Mouse (Mus musculus) hindbrain, embryonic 13.5 days (tissue): Measurements from ENCODE around the gene Ash1l. TPM values are rescaled to one million over a fixed set of nuclear protein-coding genes. Genes with fewer than 3 reads are reported as not detected.
"Not testable (repeated sequence)": the region's sequence is repeated elsewhere in the genome, so short reads cannot be mapped to it uniquely, and the experiment has no call there.

Experiments
- ATAC-seq: fragments of 200-750 bp; cut with Nextera tagmentation; 2 replicates; pipeline ENCODE4 v1.8.0; 2017; ENCODE audit warnings: moderate TSS enrichment; ENCODE audit not compliant: low FRiP score
- H3K27ac ChIP-seq: fragments of 300-500 bp; sonication (generic); 2 replicates; pipeline ENCODE4 v1.5.1; 2015; ENCODE audit warnings: inconsistent platforms, mild to moderate bottlenecking, moderate library complexity
- H3K27me3 ChIP-seq: fragments of 300-500 bp; sonication (generic); 2 replicates; pipeline ENCODE4 v1.6.1; 2015; ENCODE audit warnings: mild to moderate bottlenecking, inconsistent platforms
- H3K36me3 ChIP-seq: fragments of 300-500 bp; sonication (generic); 2 replicates; pipeline ENCODE4 v1.6.1; 2015; ENCODE audit warnings: mild to moderate bottlenecking, inconsistent platforms
- H3K4me1 ChIP-seq: fragments of 300-500 bp; sonication (generic); replicated peaks from 2 replicates; pipeline ENCODE4 v1.6.1; 2015; ENCODE audit warnings: inconsistent platforms
- H3K4me2 ChIP-seq: fragments of 300-500 bp; sonication (generic); 2 replicates; pipeline ENCODE4 v1.6.1; 2015; ENCODE audit warnings: inconsistent platforms, mild to moderate bottlenecking, moderate library complexity
- H3K4me3 ChIP-seq: fragments of 300-500 bp; sonication (generic); 2 replicates; pipeline ENCODE4 v1.5.1; 2015; ENCODE audit warnings: mild to moderate bottlenecking, inconsistent platforms
- H3K9ac ChIP-seq: fragments of 300-500 bp; sonication (generic); 2 replicates; pipeline ENCODE4 v1.6.1; 2015; ENCODE audit warnings: mild to moderate bottlenecking, inconsistent platforms
- H3K9me3 ChIP-seq: fragments of 300-500 bp; sonication (generic); 2 replicates; pipeline ENCODE4 v1.6.1; 2016; ENCODE audit warnings: inconsistent platforms
- WGBS: fragments of 180-500 bp; shearing (Covaris S2); methylation state at CpG from one replicate; pipeline ENCODE4 v1.1.7; 2015; 5-methylcytosine and 5-hydroxymethylcytosine counted together
- polyA plus RNA-seq: library from polyadenylated mRNA; unstranded; fragments of >200 nt; fragmentation: Nextera tagmentation; extraction: Ambion mirVana; gene quantifications from 2 replicates; pipeline ENCODE4 v1.2.1, GENCODE M21; 2015

Gene Ash1l
- polyA plus RNA-seq, 1 experiment from 2014 or later: 21.5 TPM

- Histone ChIP-seq H3K27ac (no peak overlapping the region), H3K36me3 (peaks cover 41% of the 10 kb centered on the region), H3K4me2 (no peak overlapping the region), H3K4me1 (peaks cover 7% of the 10 kb centered on the region), H3K9me3 (no peaks in the 10 kb centered on the region), H3K4me3 (no peak overlapping the region), H3K9ac (no peak overlapping the region), H3K27me3 (no peaks in the 10 kb centered on the region)
- WGBS: 79% methylated on average over 8 of the region's 8 CpGs
- ATAC-seq: no peak
Observed at GRCm38 (mm10) chr3:88981206-88982010, 31.0 kb downstream of the Ash1l start.

DNA sequence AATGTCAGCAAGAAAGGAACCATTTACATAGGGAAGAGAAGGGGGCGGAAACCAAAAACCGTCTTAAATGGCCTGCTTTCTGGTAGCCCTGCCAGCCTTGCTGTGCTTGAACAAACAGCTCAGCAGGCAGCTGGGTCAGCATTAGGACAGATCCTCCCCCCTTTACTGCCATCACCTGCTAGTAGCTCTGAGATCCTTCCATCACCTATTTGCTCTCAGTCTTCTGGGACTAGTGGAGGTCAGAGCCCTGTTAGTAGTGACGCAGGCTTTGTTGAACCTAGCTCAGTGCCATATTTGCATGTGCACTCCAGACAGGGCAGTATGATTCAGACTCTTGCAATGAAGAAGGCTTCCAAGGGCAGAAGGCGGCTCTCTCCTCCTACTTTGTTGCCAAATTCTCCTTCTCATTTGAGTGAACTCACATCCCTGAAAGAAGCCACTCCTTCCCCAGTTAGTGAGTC lies 33.5 kb downstream of the Ash1l start:
- H3K36me3 ChIP-seq: peaks cover 41% of the 10 kb centered on the region
- H3K4me2 ChIP-seq: no peak overlapping the region
- H3K4me1 ChIP-seq: peaks cover 7% of the 10 kb centered on the region
- no peak overlapping the region for H3K4me3 ChIP-seq
- H3K9me3 ChIP-seq: no peaks in the 10 kb centered on the region
- no peak overlapping the region for H3K27ac ChIP-seq
- no peak for ATAC-seq
- H3K9ac ChIP-seq: no peak overlapping the region
- 30% methylated on average over 4 of the region's 4 CpGs for WGBS
- no peaks in the 10 kb centered on the region for H3K27me3 ChIP-seq

- 98% methylated on average over 2 of the region's 2 CpGs for WGBS
Observed at GRCm38 (mm10) chr3:88992793-88993192, 42.4 kb downstream of the Ash1l start.

GRCm38 (mm10) chr3:89001536-89001935 lies 51.1 kb downstream of the Ash1l start:
- Histone ChIP-seq H3K4me2 (no peak overlapping the region), H3K27me3 (no peaks in the 10 kb centered on the region), H3K9me3 (no peaks in the 10 kb centered on the region), H3K9ac (no peak overlapping the region), H3K36me3 (peaks cover 47% of the 10 kb centered on the region), H3K27ac (no peak overlapping the region), H3K4me1 (no peaks in the 10 kb centered on the region), H3K4me3 (no peak overlapping the region)
- 97% methylated on average over 7 of the region's 7 CpGs for WGBS
- no peak for ATAC-seq

More at GRCm38 (mm10) chr3:88992793-88993192, 42.4 kb downstream of the Ash1l start:
- H3K27ac ChIP-seq: no peak overlapping the region
- no peak overlapping the region for H3K4me2 ChIP-seq
- H3K27me3 ChIP-seq: no peaks in the 10 kb centered on the region
- no peak overlapping the region for H3K4me3 ChIP-seq
- no peaks in the 10 kb centered on the region for H3K4me1 ChIP-seq
- no peak overlapping the region for H3K9ac ChIP-seq
- no peaks in the 10 kb centered on the region; the same call in 1 of the 2 replicates for H3K36me3 ChIP-seq
- ATAC-seq: no peak
- no peaks in the 10 kb centered on the region for H3K9me3 ChIP-seq

GRCm38 (mm10) chr3:89030896-89031295 lies 80.5 kb downstream of the Ash1l start:
- H3K9ac ChIP-seq, H3K9me3 ChIP-seq, H3K27me3 ChIP-seq, H3K4me2 ChIP-seq, H3K27ac ChIP-seq, H3K4me3 ChIP-seq, ATAC-seq, H3K4me1 ChIP-seq: not testable (repeated sequence)
- peaks cover 73% of the 10 kb centered on the region for H3K36me3 ChIP-seq
- WGBS: 94% methylated on average over 5 of the region's 5 CpGs

- Histone ChIP-seq H3K27ac (no peak overlapping the region), H3K9me3 (no peaks in the 10 kb centered on the region), H3K4me1 (no peaks in the 10 kb centered on the region), H3K27me3 (no peaks in the 10 kb centered on the region), H3K4me2 (no peak overlapping the region), H3K9ac (no peak overlapping the region), H3K4me3 (no peak overlapping the region), H3K36me3 (peaks cover 74% of the 10 kb centered on the region)
- no peak for ATAC-seq
- WGBS: 84% methylated on average over 4 of the region's 4 CpGs
Observed at GRCm38 (mm10) chr3:89043359-89043758, 92.9 kb downstream of the Ash1l start.

GRCm38 (mm10) chr3:89058361-89058760 lies 107.9 kb downstream of the Ash1l start:
- Histone ChIP-seq H3K9ac (no peak overlapping the region), H3K27ac (no peak overlapping the region), H3K27me3 (no peaks in the 10 kb centered on the region), H3K36me3 (peaks cover 79% of the 10 kb centered on the region), H3K9me3 (no peaks in the 10 kb centered on the region), H3K4me1 (no peaks in the 10 kb centered on the region), H3K4me2 (no peak overlapping the region), H3K4me3 (no peak overlapping the region)
- ATAC-seq: no peak
- WGBS: 94% methylated on average over 9 of the region's 9 CpGs

DNA sequence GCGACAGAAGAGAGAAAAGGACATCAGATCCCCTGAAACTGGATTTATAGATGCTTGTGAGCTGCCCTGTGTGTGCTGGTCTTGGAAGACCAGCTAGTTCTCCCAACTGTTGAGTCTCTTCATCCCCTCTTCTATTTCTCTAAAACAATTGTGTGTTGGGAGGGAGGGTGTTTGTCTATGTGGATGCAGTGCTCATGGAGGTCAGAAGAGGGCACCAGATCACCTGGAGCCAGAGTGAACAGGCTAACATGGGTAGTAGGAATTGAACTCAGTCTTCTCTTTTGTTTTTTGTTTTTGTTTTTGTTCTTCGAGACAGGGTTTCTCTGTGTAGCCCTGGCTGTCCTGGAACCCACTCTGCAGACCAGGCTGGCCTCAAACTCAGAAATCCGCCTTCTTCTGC lies 108.4 kb downstream of the Ash1l start:
- Histone ChIP-seq H3K9me3 (no peaks in the 10 kb centered on the region), H3K9ac (no peak overlapping the region), H3K4me2 (no peak overlapping the region), H3K4me3 (no peak overlapping the region), H3K27ac (no peak overlapping the region), H3K27me3 (no peaks in the 10 kb centered on the region), H3K36me3 (peaks cover 80% of the 10 kb centered on the region), H3K4me1 (no peaks in the 10 kb centered on the region)
- ATAC-seq: no peak
- WGBS: 81% methylated on average over 3 of the region's 3 CpGs

DNA sequence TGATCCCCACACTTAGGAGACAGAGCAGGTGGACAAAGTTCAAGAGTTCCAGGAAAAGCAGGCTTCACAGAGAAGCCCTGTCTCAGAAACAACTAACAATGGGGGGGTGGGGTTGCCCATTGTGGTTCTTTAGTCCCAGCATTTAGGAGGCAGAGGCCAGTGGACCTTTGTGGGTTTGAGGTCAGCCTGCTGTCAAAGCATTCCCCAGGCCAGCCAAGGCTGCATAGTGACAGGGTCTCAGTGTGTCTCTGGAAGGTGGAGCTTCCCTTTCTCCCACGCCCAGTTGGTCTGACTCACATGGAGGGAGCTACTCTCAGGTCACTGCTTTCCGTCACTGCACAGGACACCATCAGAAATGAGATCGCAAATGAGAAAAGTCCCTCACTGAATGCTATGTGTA lies 111.3 kb downstream of the Ash1l start:
- 29% methylated on average over 3 of the region's 3 CpGs for WGBS
- Histone ChIP-seq H3K9me3 (no peaks in the 10 kb centered on the region), H3K27me3 (no peaks in the 10 kb centered on the region), H3K4me2 (no peak overlapping the region), H3K36me3 (peaks cover 88% of the 10 kb centered on the region), H3K4me3 (no peak overlapping the region), H3K9ac (no peak overlapping the region), H3K27ac (no peak overlapping the region), H3K4me1 (no peaks in the 10 kb centered on the region)
- no peak for ATAC-seq

DNA sequence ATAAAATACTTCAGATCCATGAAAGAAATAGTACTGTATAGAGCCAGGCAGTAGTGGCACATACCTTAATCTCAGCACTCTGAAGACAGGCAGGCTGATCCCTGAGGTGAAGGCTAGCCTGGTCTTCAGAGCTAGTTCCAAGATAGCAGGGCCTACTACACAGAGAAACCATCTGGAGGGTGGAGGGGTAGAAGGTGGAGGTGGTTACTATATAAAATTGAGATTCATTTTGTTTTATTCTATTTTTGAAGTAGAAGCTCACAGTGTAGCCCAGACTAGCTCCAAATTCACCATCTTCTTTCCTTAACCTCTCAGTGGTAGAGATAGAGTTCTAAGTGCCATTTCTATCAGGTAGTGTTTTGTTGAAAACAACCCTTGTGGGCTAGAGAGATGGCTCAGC lies 116.8 kb downstream of the Ash1l start:
- no peak overlapping the region for H3K9ac ChIP-seq
- no peaks in the 10 kb centered on the region for H3K4me1 ChIP-seq
- peaks cover 92% of the 10 kb centered on the region for H3K36me3 ChIP-seq
- no peaks in the 10 kb centered on the region for H3K27me3 ChIP-seq
- no peaks in the 10 kb centered on the region for H3K9me3 ChIP-seq
- ATAC-seq: no peak
- H3K4me3 ChIP-seq: no peak overlapping the region
- no peak overlapping the region for H3K27ac ChIP-seq
- no peak overlapping the region for H3K4me2 ChIP-seq

DNA sequence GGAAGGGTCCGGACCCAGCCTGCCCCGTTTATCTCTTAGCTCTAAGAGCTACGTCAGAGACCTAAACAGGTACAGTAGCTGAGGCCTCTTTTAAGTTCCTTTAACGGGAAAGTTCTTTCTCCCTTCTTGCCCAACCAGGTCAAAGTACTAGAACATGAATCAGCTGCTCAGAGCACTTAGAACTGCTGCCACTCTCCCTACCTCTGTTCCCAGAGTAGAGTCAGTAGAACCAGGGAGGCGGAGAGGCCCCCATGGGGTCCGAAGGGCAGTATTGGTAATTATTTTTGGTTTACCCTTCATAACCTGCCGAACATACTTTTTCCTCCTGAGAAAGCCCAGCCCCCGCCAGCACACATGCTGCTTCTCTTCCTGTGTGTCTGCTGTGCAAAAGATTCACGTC lies 127.0 kb downstream of the Ash1l start:
- Histone ChIP-seq H3K27me3 (no peaks in the 10 kb centered on the region), H3K4me3 (no peak overlapping the region), H3K36me3 (peaks cover 78% of the 10 kb centered on the region), H3K4me2 (no peak overlapping the region), H3K4me1 (no peaks in the 10 kb centered on the region), H3K27ac (no peak overlapping the region), H3K9ac (no peak overlapping the region), H3K9me3 (no peaks in the 10 kb centered on the region)
- no peak for ATAC-seq
- WGBS: 94% methylated on average over 9 of the region's 9 CpGs

- not testable (repeated sequence) for H3K4me3 ChIP-seq
Observed at GRCm38 (mm10) chr3:89082287-89082686, 131.9 kb downstream of the Ash1l start.

DNA sequence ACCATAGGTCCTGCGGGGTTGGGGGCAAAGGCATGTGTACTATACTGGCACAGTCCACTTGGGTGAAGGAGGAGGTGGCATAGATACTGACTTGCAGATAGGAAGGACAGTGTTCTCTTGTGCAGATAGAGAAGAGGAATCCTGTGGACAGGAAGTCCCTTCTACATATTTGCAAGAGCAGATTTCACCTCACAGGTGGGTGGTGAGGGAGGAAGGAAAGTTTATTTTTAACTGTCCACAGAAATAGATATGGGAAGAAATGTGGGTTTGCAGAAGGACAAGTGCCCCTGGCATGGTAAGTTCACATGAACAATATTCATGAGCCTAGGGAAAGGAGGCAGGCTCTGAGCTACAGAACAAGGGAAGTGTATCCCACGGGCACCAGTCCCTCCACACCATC lies 133.7 kb downstream of the Ash1l start:
- ATAC-seq: no peak
- no peak overlapping the region for H3K4me3 ChIP-seq
- 83% methylated on average over 2 of the region's 2 CpGs for WGBS
- peaks cover 75% of the 10 kb centered on the region for H3K36me3 ChIP-seq
- no peak overlapping the region for H3K27ac ChIP-seq
- no peak overlapping the region for H3K4me2 ChIP-seq
- no peak overlapping the region for H3K9ac ChIP-seq
- H3K4me1 ChIP-seq: peaks cover 21% of the 10 kb centered on the region
- H3K9me3 ChIP-seq: no peaks in the 10 kb centered on the region
- peaks cover 13% of the 10 kb centered on the region for H3K27me3 ChIP-seq

More at GRCm38 (mm10) chr3:89082287-89082686, 131.9 kb downstream of the Ash1l start:
- not testable (repeated sequence) for H3K4me1 ChIP-seq, H3K27ac ChIP-seq, H3K9me3 ChIP-seq, H3K27me3 ChIP-seq, H3K9ac ChIP-seq, H3K4me2 ChIP-seq, ATAC-seq
- peaks cover 69% of the 10 kb centered on the region for H3K36me3 ChIP-seq
